Mouse (Mus musculus): ENCODE measurements at regions not wholly inside any gene's neighbourhood (a gene's known extent, or its start where the extent isn't known, plus 50 kb on each side); places are given as distances from the start of the nearest gene placed in this dataset.

DNA sequence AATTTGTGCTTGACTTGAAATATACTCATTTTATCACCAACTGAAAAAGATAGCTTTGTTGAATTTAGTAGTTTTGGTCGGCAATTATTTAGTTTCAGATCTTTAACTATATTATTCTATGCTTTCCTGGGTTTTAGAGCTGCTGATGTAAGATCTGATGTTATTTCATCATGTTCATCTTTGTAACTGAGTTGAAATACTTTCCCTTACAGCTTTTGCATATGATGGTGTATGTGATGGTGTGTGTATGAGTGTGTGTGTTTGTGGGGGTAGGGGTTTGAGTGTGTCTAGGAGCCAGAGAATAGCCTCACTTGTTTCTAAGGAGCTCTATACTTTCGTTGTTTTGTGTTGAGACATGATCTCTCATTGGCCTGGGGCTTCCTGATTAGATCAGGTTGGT, 819.6 kb upstream of the Lrrc6 start:
- no peak for TF ChIP-seq CTCF (IDR thresholded peaks at IDR 0.05; ENCODE audit: low read depth)
- no peak for TF ChIP-seq EP300 (IDR thresholded peaks at IDR 0.05; ENCODE audit: low read depth)
